Mouse (Mus musculus) brain, embryonic 14.5 days (tissue): ENCODE results near the gene Sars2.

ENCODE experiments used
- CTCF ChIP-seq: fragments of 200-500 bp; IDR thresholded peaks from 2 replicates; pipeline ENCODE4 v1.5.1; 2012; ENCODE audit warnings: inconsistent platforms, mild to moderate bottlenecking, moderate library complexity, borderline replicate concordance; ENCODE audit not compliant: insufficient read depth, insufficient read length; ENCODE audit errors: extremely low read depth
- POLR2A ChIP-seq: fragments of 200-500 bp; IDR thresholded peaks from 2 replicates; pipeline ENCODE4 v1.6.1; 2012; ENCODE audit warnings: mild to moderate bottlenecking, inconsistent platforms, borderline replicate concordance; ENCODE audit not compliant: poor library complexity, insufficient read depth, insufficient read length, severe bottlenecking; ENCODE audit errors: extremely low read depth

DNA sequence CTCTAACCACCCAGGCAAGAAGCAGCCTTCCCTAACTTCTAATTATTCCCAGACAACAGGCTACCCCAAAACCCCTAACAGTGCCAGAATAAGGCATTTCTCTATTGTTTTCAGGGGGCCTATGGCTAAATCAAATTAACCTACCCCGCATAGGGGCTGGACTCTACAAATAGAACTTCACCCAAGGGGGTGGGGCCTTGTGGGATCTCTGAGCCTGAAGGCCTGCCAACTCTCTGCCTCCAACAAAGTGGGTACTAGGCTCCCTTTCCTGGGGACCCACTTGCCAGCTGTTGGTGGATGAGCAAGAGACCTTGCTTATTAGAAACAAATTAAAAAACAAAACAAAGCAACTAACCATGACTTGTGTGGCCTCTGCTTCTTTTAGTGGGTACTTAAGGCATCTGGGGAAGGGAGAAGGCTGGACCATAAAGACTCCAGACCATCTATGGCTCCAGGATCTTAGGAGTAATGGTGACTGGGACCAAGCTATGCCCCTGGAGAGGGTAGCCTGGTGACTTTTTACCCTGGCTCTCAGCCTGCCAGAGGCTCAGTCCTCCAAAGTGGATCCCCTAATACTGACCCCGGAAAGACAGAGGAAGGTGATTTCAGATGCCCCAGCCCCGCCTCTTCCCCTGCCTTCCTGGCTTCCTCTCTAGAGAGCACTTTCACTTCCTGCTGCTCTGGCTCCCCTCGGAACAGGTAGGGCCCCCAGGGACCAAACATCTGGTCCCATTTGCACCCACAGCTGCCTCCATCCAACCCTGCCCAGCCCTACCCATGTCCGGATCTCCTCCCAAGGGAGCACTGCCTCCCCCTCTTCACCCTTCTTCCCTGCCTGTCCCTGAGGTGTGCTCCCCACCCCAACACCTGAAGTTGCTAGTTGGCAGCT lies 46.8 kb downstream of the Sars2 start, which contains the start of gene Rinl:
- no peak for TF ChIP-seq CTCF
- no peak for TF ChIP-seq POLR2A
